Mouse (Mus musculus): ENCODE measurements around the gene Ugt2a2.

DNA sequence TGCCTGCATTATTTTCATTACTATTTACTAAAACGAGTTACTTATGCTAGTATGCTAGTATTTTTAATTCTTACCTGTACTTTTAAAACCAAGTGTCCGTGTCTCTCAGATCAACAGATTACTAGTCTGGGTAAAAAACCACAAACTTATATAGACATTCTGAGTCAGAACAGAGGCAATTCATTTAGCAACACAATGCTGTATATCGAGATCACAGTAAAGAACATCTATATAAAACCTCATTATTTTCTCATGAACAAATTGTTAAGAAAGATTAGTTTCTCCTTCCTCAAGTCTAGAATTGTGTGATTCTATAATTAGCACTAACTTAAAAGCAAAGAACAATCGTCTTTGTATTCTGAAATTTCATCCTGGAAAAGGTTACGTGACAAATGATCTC lies at the start of gene Ugt2a2:
- TF ChIP-seq CTCF (IDR thresholded peaks at IDR 0.05), result no peak
- no peak for TF ChIP-seq EP300 (IDR thresholded peaks at IDR 0.05)

All from lung, postnatal 0 days (tissue).